Mouse (Mus musculus) forebrain, embryonic 10.5 days (tissue): ENCODE measurements around the gene Rxrb. TPM values are rescaled to one million over a fixed set of nuclear protein-coding genes. Genes with fewer than 3 reads are reported as not detected.
A peak's percentile ranks its signal among the peaks of the same experiment; 100 is the strongest.

Source experiments
- DNase-seq: peaks from one replicate; pipeline ENCODE4 v3.0.0-alpha.2; 2017; ENCODE audit warnings: low spot score; ENCODE audit errors: extremely low spot score
- H3K27ac ChIP-seq: fragments of 300-500 bp; sonication (generic); 2 replicates; pipeline ENCODE4 v1.5.1; 2016; ENCODE audit warnings: mild to moderate bottlenecking
- H3K27me3 ChIP-seq: fragments of 300-500 bp; sonication (generic); 2 replicates; pipeline ENCODE4 v1.6.1; 2016; ENCODE audit warnings: mild to moderate bottlenecking; ENCODE audit not compliant: poor library complexity, severe bottlenecking
- H3K36me3 ChIP-seq: fragments of 300-500 bp; sonication (generic); replicated peaks from 2 replicates; pipeline ENCODE4 v1.6.1; 2016; ENCODE audit warnings: mild to moderate bottlenecking, moderate library complexity
- H3K4me1 ChIP-seq: fragments of 300-500 bp; sonication (generic); 2 replicates; pipeline ENCODE4 v1.6.1; 2016
- H3K4me3 ChIP-seq: fragments of 300-500 bp; sonication (generic); 2 replicates; pipeline ENCODE4 v1.5.1; 2016; ENCODE audit warnings: mild to moderate bottlenecking, moderate library complexity
- H3K9me3 ChIP-seq: fragments of 300-500 bp; sonication (generic); 2 replicates; pipeline ENCODE4 v1.6.1; 2016; ENCODE audit warnings: mild to moderate bottlenecking, moderate library complexity
- WGBS: fragments of 180-500 bp; shearing (Covaris S2); methylation state at CpG from one replicate; pipeline ENCODE4 v1.1.7; 2016; 5-methylcytosine and 5-hydroxymethylcytosine counted together
- polyA plus RNA-seq: library from polyadenylated mRNA; unstranded; fragments of >200 nt; fragmentation: Nextera tagmentation; extraction: Ambion mirVana; gene quantifications from 2 replicates; pipeline ENCODE4 v1.2.1, GENCODE M21; 2016

Gene Rxrb
- polyA plus RNA-seq, 1 experiment from 2014 or later: 44.5 TPM

DNA sequence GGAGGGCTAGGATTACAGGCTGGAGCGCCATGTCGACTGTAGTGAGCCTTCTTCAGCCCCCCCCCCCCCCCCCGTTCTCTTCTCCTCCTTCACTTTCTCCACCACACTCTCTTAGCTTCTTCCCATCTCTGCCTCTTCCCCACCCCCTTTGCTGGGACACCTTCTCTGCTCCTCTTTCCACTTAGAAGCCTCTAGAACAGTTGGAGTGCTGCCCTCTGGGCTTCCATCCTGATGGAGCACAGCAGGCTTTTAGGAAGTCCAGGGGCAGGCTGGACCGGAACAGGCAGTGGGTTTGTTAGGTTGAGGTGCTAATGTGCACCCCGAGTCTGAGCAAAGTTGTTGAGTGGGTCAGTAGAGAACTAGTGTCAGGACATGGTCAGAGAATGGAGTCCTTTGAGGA, 21.5 kb upstream of the Rxrb start:
- peaks cover 22% of the 10 kb centered on the region for H3K36me3 ChIP-seq
- 78% methylated on average over 5 of the region's 5 CpGs for WGBS
- no peaks in the 10 kb centered on the region for H3K4me1 ChIP-seq
- no peak for DNase-seq
- no peak overlapping the region for H3K27ac ChIP-seq
- H3K9me3 ChIP-seq: peaks cover 8% of the 10 kb centered on the region; the same call in 1 of the 2 replicates
- no peak overlapping the region for H3K4me3 ChIP-seq
- H3K27me3 ChIP-seq: no peaks in the 10 kb centered on the region

GRCm38 (mm10) chr17:34013436-34013835, 18.2 kb upstream of the Rxrb start:
- no peak overlapping the region for H3K27ac ChIP-seq
- peaks cover 45% of the 10 kb centered on the region for H3K36me3 ChIP-seq
- 93% methylated on average over 8 of the region's 8 CpGs for WGBS
- DNase-seq: no peak
- H3K9me3 ChIP-seq: peaks cover 24% of the 10 kb centered on the region
- H3K4me1 ChIP-seq: no peaks in the 10 kb centered on the region
- no peaks in the 10 kb centered on the region for H3K27me3 ChIP-seq
- no peak overlapping the region for H3K4me3 ChIP-seq

- H3K4me3 ChIP-seq: peak overlapping the region; percentile 98
- no peaks in the 10 kb centered on the region for H3K27me3 ChIP-seq
- peaks cover 39% of the 10 kb centered on the region for H3K4me1 ChIP-seq
- peaks cover 57% of the 10 kb centered on the region for H3K36me3 ChIP-seq
- 94% methylated on average over 23 of the region's 23 CpGs for WGBS
- H3K9me3 ChIP-seq: peaks cover 53% of the 10 kb centered on the region
- no peak for DNase-seq
- H3K27ac ChIP-seq: peak overlapping the region; percentile 100; the same call in 1 of the 2 replicates
Observed at GRCm38 (mm10) chr17:34021539-34022413, 9.8 kb upstream of the Rxrb start.

GRCm38 (mm10) chr17:34022414-34022783, 9.2 kb upstream of the Rxrb start:
- WGBS: 90% methylated on average over 14 of the region's 14 CpGs
- Histone ChIP-seq H3K9me3 (peaks cover 50% of the 10 kb centered on the region), H3K4me3 (peak overlapping the region; percentile 98), H3K36me3 (peaks cover 54% of the 10 kb centered on the region), H3K27ac (peak overlapping the region; percentile 100; the same call in 1 of the 2 replicates), H3K27me3 (no peaks in the 10 kb centered on the region), H3K4me1 (peaks cover 45% of the 10 kb centered on the region)
- no peak for DNase-seq

GRCm38 (mm10) chr17:34022987-34023386, 8.6 kb upstream of the Rxrb start:
- Histone ChIP-seq H3K27ac (peak overlapping the region; percentile 100; the same call in 1 of the 2 replicates), H3K4me1 (peaks cover 51% of the 10 kb centered on the region), H3K36me3 (peaks cover 54% of the 10 kb centered on the region), H3K9me3 (peaks cover 50% of the 10 kb centered on the region), H3K4me3 (peak overlapping the region; percentile 98), H3K27me3 (no peaks in the 10 kb centered on the region)
- no peak for DNase-seq
- 95% methylated on average over 20 of the region's 20 CpGs for WGBS

DNA sequence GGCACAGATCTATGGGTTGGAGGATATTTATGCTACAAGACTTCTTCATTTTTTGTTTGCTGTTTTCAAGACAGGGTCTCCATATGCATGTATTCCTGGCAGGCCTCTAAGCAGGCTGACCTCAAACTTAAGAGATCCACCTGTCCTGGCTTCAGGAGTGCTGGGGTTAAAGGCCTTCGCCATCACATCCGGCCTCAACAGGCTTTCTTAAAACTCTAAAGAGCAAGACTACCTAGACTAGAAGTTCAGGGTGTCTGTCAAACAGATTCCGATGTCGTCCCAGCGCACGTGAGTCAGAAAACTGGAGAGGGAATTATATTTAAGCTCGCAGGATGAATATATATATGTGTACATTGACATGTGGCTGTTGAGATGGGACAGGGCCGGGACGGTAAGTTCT, 7.9 kb upstream of the Rxrb start:
- WGBS: 71% methylated on average over 9 of the region's 9 CpGs
- peaks cover 58% of the 10 kb centered on the region for H3K36me3 ChIP-seq
- peak overlapping the region; percentile 98 for H3K4me3 ChIP-seq
- peaks cover 47% of the 10 kb centered on the region for H3K9me3 ChIP-seq
- H3K4me1 ChIP-seq: peaks cover 58% of the 10 kb centered on the region
- H3K27ac ChIP-seq: peak overlapping the region; percentile 100
- no peak for DNase-seq
- no peaks in the 10 kb centered on the region for H3K27me3 ChIP-seq

DNA sequence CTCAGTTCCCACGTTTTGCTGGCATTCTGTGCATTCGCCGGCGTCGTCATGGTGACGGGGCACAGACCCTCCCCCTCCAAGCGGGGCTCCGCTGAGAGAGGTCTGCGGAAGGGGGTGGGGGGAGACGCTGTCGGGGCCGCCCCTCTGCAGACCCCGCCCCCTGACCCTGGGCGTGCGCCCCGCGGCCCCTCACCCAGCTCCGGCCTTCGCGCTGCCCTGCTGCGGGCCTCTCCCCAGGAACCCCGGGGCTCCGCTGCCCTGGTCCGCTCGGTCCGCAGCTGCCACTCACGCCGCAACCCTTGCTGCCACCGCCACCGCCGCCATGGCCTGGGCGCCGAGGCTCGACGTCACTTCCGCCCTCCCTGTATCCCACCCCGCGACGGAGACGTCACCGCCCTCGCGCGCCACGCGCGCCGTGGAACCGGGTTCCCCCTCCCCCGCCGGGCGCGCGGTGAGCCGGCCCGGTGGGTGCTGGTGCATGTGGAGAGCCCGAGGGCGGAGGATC, 7.2 kb upstream of the Rxrb start, which contains the start of gene Ring1:
Ring1 (minus strand) TSS at position 364 of the 505 bp plus-strand sequence.
- WGBS: under 1% methylated on average over 50 of the region's 58 CpGs
- peaks cover 64% of the 10 kb centered on the region for H3K4me1 ChIP-seq
- H3K36me3 ChIP-seq: peaks cover 60% of the 10 kb centered on the region

GRCm38 (mm10) chr17:34024861-34025755, 6.5 kb upstream of the Rxrb start:
- WGBS: under 1% methylated on average over 57 of the region's 57 CpGs
- Histone ChIP-seq H3K9me3 (peaks cover 34% of the 10 kb centered on the region), H3K4me3 (peak overlapping the region; percentile 98), H3K4me1 (peaks cover 72% of the 10 kb centered on the region), H3K27me3 (no peaks in the 10 kb centered on the region), H3K36me3 (peaks cover 60% of the 10 kb centered on the region), H3K27ac (peak overlapping the region; percentile 100)
- peak; percentile 90 for DNase-seq

More for the DNA sequence above, 7.2 kb upstream of the Rxrb start, which contains the start of gene Ring1:
- Histone ChIP-seq H3K27me3 (no peaks in the 10 kb centered on the region), H3K27ac (peak within 1 kb of the TSS; percentile 100), H3K9me3 (peaks cover 41% of the 10 kb centered on the region), H3K4me3 (peak within 1 kb of the TSS; percentile 98)
- peak; percentile 92 for DNase-seq

DNA sequence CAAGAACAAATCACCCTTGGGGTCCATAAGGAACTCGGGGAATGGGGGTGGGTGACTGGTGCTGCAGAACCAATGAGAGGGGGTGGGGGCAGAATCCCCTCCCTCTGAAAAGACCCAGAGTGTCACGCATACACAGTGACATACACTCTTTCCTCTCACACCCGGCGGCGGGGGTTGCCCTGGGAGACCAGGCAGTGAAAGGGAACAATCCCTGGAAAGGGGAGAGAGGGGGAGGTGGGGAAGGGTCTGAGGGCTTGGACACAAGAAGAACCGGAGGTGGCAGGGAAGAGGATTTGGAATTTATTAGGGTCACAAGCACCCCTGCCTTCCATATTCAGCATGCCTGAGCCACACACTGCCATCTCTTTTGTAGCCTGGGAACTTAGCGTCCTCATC, 5.9 kb upstream of the Rxrb start:
- Histone ChIP-seq H3K9me3 (peaks cover 27% of the 10 kb centered on the region), H3K4me3 (peak overlapping the region; percentile 98), H3K27ac (peak overlapping the region; percentile 100), H3K27me3 (no peaks in the 10 kb centered on the region), H3K4me1 (peaks cover 78% of the 10 kb centered on the region), H3K36me3 (peaks cover 60% of the 10 kb centered on the region)
- DNase-seq: peak; percentile 96
- 8% methylated on average over 7 of the region's 7 CpGs for WGBS

GRCm38 (mm10) chr17:34026221-34026620, 5.4 kb upstream of the Rxrb start:
- peaks cover 81% of the 10 kb centered on the region for H3K4me1 ChIP-seq
- 18% methylated on average over 2 of the region's 2 CpGs for WGBS
- H3K36me3 ChIP-seq: peaks cover 56% of the 10 kb centered on the region
- H3K27ac ChIP-seq: peak overlapping the region; percentile 100
- peaks cover 22% of the 10 kb centered on the region for H3K9me3 ChIP-seq
- DNase-seq: no peak
- no peaks in the 10 kb centered on the region for H3K27me3 ChIP-seq
- H3K4me3 ChIP-seq: peak overlapping the region; percentile 98

- Histone ChIP-seq H3K27me3 (no peaks in the 10 kb centered on the region), H3K4me3 (peak overlapping the region; percentile 98), H3K27ac (peak overlapping the region; percentile 100), H3K36me3 (peaks cover 47% of the 10 kb centered on the region), H3K9me3 (peaks cover 14% of the 10 kb centered on the region), H3K4me1 (peaks cover 84% of the 10 kb centered on the region)
- 5% methylated on average over 36 of the region's 36 CpGs for WGBS
- no peak for DNase-seq
Observed at GRCm38 (mm10) chr17:34026917-34027655, 4.5 kb upstream of the Rxrb start.
